Mouse (Mus musculus) E14TG2a.4 (cell line): ENCODE measurements around the gene Stn1.

ENCODE experiments used
- CTCF ChIP-seq: conservative IDR thresholded peaks from 2 replicates; pipeline ENCODE4 v1.5.1; 2014; ENCODE audit warnings: low read length
- NANOG ChIP-seq: IDR thresholded peaks from 2 replicates; pipeline ENCODE4 v1.6.1; 2014; ENCODE audit warnings: borderline replicate concordance, low read length, mixed read lengths
- POU5F1 ChIP-seq: IDR thresholded peaks from 2 replicates; pipeline ENCODE4 v1.6.1; 2014; ENCODE audit warnings: low read length, borderline replicate concordance

GRCm38 (mm10) chr19:47463206-47463605 is 74.1 kb downstream of the Stn1 start:
- TF ChIP-seq CTCF (no peak), POU5F1 (no peak), NANOG (no peak)
